Mouse (Mus musculus) naive thymus-derived CD4-positive, alpha-beta T cell, adult 2 months (primary cell): ENCODE results near the gene Gm20388.
"Not testable (repeated sequence)": the region's sequence is repeated elsewhere in the genome, so short reads cannot be mapped to it uniquely, and the experiment has no call there.

Experiments used
- DNase-seq: peaks from one replicate; pipeline ENCODE4 v3.0.0-alpha.2; 2011; ENCODE audit warnings: low read depth

The Gm20388 gene

DNA sequence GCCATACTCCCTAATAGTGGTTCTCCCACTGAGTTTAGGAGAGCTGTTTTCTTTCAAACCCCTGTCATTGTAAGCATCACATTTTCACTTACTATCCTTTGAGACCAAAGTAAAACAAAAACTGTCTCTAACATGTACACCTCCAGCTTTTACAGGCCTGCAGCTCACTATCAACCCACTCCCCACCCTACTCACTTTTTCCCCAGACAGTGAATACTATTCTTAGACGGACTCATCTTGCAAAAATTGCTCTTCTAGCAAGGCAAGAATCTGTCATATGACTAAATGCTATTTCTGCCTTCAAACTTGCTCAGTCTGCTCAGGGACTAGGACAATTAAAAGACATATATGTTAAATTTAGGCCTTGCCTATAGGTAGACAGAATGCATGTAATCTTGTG is 3714.1 kb downstream of the Gm20388 start:
- DNase-seq = no peak

DNA sequence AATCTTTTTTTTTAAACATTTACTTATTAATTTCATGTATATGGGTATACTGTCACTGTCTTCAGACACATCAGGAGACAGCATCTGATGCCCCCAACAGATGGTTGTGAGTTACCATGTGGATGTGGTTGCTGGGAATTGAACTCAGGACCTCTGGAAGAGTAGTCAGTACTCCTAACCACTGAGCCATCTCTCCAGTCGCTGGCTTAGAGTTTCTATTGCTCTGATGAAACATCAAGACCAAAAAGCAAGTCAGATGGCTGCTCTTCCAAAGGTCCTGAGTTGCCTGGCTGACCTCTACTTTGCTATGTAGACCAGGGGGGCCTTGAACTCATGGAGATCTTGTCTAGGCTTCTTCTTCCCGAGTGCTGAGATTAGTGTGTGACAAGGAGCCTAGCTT is 3715.1 kb downstream of the Gm20388 start:
- DNase-seq = no peak

DNA sequence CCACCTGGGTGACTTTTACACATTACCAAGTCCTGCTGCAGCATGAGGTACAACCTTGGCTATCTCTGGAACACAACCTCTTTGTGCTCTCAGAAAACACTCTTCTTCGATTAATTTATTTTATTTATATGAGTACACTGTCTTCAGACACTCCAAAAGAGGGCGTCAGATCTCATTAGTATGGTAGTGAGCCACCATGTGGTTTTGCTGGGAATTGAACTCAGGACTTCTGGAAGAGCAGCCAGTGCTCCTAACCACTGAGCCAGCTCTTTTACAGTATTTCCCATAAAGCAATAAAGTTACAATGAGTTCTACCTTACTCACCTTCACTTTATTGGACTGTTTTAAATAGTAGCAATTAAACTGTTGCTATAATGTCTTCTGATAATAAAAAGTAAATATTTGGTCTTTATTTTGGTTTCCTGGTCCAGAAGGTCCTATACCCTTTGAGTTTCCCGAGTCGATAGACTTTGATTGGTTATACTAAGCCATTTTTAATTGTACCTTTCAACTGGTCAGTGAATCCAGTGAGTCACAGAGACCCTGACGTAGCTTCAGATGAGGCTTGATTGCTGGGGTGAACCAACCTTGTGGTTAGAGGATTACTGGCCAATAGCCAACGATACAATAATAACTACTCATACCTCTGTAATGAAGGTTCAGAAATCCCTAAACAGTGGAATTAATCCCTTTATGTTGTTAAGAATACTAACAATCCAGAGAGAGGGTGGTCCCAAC is 3716.9 kb downstream of the Gm20388 start:
- no peak for DNase-seq

DNA sequence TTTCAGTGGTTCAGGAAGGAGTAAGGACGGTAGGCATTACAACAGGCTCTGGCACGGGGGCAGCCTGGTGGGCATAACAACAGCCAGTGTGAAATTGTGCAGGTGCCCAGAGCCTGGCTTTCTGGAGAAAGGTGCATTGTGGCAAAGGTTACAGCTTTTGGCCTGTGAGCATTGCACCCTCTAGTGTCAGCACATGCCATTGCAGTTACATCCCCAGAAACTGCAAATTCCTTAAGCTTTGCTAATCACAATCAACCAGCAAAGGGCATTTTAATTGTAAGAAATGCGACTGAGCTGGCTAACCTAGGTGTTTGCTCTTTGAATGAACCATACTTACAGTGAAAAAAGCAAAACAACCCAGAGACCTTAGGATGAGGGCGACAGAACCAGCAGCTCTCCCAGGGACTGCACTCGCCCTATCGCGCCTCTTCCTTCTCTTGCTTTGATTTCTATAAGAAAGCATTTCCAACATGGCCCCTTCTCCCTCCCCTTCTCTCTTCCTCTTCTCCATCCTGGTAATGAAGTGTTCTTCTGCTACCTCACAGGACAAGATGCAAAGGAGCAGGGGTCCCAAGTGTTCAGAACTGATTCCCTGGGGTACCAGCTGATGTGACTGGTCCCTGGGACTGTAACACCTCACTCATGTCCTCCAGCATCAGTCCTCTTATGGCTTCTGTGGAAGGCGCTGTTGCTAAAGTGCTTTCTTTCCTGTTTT is 3717.8 kb downstream of the Gm20388 start:
- peak; percentile 76 for DNase-seq

DNA sequence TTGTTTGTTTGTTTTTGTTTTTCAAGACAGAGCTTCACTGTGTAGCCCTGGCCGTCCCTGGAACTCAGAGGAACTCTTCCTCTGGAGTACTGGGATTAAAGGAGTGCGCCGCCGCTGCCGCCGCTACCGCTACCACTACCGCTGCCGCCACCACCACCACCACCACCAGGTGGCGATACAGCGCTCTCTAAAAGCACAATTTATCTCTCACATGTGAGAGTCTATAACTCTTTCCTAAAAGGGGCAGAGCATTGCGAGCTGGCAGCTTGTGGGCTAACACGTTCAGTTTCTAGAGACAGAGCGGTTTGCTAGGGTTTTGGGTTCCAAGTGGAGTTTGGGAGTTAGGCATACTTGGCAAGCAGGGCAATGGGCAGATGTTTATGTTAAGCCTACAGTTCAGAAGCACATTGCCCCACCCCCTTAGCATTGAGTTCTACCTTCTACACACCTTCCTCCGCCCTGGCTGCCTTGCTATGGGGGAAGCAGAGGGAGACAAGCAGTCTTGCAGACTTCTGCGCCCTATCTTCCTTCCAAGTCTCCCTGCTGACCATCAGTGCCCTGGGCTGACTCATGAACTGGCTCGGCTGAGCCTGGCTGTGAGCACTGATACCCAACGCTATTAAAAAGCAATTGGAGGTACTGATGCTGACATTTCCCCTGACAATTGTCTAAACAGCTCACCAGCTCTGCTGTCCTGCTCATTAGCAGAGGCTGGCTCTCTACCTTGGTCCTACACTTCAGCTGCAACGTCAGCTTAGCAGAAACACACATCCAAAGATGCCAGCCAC is 3718.5 kb downstream of the Gm20388 start:
- DNase-seq = peak; percentile 82

DNA sequence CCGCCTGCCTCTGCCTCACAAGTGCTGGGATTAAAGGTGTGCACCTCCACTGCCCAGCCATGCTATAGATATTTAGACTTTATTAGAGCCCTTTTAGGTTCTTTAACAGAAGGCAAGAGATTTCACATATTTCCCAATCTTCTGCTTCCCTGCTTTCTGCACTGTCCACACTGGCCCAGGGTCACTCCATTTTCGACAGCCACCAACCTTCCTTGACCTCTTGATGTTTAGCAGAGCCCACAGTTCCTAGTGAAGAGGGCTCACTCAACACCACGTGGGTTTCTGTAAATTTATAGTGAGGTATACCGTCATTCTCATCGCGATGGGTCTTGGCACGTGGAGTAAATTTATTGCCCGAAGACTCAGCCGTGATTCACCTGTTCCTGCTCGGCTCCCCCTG is 3719.4 kb downstream of the Gm20388 start:
- DNase-seq = no peak

DNA sequence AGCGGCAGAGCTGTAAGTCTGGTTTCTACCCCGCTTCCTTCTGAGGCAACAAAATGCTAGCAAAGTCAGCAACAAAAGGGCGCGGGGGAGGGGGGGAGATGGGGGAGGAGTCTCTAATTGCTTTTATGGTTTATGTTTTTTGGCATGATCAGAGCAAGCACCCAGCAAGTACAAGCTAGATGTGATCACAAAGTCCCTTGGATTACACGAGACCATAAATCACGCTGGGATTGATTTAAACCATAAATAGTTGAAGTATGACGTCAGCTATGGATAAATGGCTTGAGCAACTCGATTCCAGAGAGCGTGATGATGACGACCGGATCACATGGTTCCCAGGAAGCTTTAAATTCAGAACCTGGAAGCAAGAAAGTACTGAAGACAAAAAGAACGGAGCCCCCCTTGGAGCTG is 3720.2 kb downstream of the Gm20388 start:
- DNase-seq = no peak

DNA sequence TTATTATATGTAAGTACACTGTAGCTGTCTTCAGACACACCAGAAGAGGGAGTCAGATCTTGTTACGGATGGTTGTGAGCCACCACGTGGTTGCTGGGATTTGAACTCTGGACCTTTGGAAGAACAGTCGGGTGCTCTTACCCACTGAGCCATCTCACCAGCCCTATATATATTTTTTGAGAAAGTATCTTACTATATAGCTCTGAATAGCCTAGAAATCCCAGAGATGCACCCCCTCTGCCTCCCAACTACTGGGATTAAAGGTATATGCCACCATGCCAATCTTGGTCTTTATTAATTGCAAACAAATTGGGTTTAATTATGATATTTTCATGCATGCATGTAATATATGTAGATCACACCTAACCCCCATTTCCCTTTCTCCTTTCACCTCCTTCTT is 3721.1 kb downstream of the Gm20388 start:
- not testable (repeated sequence) for DNase-seq

DNA sequence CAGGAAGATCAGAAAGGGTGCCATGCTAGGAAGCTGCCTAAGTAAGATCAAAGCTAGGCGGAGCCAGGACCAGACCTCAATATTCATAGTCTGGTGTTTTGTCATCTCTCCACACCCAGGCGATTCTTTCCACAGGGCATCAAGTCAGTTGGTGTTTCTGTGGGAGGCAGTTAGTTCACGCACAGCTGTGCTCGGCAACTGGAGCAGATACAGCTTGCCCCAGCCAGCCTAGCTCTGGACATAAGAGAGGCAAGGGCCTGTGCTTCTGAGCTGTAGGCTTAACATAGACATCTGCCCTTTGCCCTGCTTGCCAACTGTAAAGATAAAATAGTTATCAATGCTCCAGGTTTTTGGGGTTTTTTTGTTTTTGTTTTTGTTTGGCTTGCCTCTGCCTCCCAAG is 3721.6 kb downstream of the Gm20388 start:
- no peak for DNase-seq

DNA sequence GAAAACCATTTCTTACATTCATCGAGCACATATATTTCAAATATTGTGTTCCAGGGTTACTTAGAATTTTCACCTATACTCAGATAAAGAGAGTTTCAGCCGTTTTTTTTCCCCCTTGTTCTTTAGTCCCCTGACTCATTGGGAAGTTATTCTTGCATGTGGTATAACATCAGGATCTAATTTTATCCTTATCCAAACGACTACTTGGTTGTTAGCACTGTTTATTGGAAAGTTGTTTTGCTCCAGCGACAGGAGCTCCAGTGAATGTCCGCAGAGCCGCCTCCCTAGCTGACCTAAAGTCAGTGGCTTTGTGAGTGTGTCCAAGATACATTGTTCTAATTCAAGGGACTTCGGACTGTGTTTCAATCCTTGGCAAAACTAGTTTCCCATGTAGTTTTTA is 3723.2 kb downstream of the Gm20388 start:
- no peak for DNase-seq

DNA sequence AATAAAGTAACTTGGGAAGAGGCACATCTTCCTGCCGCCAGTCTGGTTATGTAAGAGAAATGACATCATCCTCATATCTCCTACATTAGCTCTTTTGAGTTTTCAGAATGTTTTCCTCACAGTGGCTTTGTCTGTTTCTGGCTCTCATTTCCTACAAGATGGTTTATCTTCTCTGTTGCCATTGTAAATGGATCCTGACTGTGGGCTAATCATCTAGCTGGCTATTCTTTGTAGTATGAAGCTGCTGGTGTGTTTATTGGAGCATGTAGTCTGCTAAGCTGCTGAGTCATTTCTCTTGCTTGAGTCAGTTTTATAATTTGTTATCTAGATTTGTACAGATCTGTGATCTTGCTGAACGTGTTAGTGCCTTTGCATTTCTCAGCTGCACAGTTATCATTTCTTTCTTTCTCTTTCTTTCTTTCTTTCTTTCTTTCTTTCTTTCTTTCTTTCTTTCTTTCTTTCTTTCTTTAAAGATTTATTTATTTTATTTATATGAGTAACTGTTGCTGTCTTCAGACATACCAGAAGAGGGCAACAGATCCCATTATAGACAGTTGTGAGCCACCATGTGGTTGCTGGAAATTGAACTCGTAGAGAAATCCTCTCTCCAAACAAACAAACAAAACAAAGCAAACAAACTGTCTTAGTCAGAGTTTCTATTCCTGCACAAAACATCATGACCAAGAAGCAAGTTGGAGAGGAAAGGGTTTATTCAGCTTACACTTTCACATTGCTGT is 3723.9 kb downstream of the Gm20388 start:
- no peak for DNase-seq

DNA sequence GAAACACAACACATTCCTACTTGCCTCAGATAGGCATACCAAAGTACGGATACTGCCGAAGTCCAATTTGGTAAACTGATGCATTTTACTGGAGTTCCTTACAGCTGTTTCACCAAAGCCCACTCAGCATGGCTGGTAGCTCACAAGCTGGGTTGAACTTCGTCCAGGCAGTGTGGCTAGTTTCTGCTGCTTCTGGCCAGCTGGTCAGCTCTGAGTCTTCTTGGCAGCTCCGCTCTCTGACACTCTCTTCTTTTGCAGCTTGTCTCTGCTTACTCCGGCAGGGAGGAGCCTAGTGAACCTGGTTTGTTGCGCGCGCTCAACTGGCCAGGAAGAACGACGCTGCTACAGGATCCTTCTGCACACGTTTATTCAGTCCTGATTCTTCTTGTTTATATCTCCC is 3725.0 kb downstream of the Gm20388 start:
- no peak for DNase-seq

DNA sequence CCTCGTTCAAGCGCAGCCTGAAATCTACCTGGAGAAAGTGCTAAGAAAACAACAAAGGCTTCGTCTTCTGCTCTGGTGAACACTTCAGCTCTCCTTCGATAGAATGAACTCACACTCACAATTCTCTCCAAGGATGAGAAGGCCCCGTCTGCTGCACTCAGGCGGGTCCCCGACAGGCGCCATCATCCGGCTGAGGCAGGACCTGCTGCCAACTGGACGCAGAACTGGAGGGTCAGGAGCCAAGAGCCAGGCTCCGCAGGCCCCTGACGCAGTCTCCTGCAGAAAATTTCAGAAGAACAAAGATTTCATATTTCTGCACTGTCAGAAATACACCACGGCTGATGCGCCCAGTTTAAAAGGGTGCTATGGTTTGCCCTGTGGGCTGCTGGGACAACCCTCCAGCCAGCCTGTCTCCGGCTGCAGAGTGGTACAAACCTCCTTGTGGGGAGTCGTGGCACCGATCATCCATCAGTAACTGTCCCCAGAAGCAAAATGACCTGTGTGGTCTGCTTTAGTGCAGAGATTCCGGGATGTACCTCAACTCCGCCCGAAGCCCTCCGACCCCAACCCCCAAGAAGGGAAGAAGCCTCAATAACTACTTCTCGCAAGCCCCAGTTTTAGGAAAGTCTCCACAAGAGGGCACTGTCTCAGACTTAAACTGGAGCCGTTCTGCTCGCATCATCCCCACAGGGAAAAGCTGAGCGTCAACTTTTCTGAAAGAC is 3732.8 kb downstream of the Gm20388 start:
- DNase-seq = peak; percentile 53

DNA sequence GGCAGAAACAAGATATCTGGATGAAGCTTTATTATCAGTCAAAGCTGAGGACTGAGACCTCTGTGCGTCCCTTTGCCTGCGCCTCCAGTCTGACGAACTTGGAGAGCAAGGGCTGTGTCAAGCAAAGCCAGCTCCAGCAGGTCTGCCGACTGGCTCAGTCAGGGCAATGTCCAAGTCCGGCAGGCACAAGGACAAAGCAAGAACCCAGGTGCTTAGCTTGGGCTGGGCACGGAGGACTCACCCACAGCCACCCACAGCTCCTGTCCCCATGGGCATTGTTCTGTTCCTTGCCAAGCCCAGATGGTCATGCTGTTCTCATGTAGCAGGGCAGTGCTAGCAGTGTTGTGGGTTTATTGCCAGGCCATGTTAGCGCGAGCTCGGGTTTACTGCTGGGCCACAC is 3734.6 kb downstream of the Gm20388 start:
- DNase-seq = no peak

DNA sequence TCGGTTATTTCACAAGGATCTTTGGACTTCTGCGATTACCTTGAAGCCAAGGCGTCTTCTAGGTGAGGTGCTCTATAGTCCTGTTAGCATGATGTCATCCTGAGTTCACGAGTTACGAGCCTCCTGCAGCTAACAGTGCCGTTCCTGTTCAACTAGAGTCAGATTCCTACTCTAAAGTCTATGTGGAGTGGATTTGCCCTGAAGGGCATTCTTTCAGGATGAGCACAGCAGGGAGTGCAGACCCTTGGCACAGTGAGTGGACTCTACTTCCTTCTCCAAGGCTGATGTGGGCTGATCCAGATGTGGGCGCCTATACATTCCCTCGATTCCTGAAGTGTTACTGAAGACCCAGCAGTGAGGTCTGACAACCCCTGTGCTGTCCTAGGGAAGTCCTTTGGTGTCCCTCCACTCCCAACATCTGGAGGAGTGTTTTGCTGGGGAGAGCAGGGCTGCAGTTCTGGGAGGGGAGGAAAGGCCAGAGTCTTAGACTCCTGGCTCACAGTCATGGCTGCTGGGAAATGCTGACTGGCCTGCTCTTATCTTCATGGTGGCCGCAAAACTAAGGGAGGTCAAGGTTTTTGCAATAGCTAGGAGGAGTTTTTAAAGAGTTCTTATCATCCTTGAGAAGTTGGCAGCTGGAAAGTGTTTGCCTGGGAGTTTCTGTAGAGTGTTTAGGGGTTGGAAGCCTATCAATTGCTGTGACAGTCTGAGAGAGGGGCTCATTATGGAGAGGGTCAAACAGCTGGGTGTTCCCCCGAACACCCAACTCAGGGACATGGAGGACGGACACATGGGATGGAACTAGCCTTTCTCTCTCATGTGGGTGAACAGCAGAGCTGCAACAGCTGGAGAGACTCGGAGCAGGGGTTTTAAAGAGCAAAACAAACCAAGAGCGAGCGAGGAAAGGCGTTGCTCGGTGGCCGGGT is 3737.9 kb downstream of the Gm20388 start:
- DNase-seq = no peak

DNA sequence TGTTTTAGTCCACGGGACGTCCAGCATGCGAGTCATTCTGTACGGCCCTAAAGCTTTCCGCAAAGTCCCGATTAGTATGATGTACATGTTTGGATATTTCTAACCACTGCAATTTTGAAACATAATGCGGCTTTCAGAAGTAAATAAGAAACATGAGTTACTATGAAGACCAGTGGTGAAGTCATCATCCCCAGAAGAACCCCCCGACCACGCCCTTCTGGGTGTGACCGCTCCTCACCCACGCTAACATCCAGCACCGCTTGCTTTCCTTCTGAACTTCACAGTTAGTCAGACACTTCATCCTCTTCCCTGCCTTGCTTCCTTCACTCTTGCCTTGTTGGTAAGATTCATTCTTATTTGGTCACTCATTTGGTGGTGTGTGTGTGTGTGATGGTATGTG is 3738.8 kb downstream of the Gm20388 start:
- no peak for DNase-seq

DNA sequence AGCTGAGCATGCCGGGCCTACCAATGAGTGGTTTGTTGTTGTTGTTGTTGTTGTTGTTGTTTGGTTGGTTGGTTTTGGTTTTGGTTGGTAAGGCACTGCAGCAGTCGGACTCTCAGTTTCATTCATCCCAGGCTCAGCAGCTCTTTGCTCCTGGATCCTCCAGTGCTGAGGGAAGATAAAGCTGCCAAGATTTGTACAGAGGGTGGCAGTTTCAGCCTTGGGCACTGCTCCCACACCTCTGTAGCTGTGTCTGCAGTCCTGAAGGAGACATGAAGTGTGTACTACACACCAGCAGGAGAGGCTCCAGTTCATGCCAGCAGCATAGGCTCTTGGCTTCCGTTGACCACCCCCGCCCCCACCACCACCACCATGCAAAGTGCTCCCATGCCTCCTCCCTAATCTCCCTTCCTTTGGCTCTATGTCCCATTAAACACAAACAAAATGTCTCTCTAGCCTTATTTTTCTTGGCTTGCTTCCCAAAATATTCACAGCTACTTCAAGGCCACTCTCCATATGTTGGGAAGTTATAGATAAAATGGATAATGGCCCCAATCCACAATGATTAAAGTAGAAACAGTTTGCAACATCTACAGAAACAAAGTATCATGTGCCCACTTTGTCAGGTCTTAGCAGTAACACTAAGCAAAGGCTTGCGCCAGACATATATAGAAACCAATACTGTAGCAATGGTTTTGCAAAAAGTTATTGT is 3740.9 kb downstream of the Gm20388 start:
- DNase-seq = no peak

DNA sequence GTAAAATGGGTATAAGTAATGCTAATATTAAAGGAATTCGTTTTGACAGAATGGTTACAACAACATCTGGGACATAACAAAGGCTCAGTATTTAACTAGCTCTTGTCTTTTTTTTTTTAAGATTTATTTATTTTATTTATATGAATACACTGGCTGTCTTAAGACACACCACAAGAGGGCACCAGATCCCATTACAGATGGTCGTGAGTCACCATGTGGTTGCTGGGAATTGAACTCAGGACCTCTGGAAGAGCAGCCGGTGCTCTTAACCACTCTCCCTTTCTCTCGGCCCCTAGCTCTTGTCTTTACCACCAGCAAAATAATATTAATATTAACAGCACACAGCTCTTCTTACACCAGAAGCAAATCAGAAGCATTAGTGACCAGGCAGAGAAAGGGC is 3742.0 kb downstream of the Gm20388 start:
- no peak for DNase-seq

DNA sequence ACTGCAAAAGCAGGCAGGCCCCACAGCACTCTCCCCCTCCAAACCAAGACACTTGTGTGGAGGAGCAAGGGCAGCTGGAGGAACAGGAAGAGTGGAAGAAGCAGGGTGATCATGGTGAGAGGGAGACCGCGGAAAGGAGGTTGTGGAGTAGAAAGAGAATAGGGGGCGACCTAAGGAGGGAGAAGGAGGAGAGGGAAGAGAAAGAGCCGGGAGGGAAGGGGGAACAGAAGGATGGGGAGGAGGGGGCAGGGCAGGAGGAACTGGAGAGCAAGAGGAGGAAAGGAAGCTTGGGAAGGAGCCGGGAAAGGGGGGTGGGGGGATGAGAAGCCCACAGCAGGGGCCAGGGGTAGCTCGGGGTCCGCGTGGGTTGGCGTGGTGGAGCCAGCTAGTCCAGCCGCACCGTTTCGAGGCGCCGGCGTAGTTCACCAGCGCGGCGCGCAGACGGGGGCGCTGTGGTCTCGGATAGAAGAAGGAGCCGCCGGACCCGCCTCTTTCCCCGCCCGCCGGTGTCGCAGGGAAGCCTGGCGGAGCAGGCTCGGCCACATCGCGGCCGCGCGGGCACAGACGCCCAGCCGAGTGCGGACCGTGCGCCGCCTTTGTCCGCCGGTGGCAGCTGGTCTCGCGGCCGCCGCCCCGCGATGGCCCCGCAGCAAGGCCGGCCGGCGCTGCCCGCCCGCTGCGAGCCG is 3742.8 kb downstream of the Gm20388 start, which contains the start of gene Rhou:
TSS of gene Rhou (plus strand) at position 622 of the 686 bp plus-strand sequence.
- peak; percentile 21 for DNase-seq
